Mouse (Mus musculus): ENCODE data around the gene Klf2.

- TF ChIP-seq CTCF (IDR thresholded peaks at IDR 0.05; ENCODE audit: low read depth) = no peak
- no peak for TF ChIP-seq EP300 (IDR thresholded peaks at IDR 0.05; ENCODE audit: low read depth)
Measured at GRCm38 (mm10) chr8:72329116-72329515, 10.3 kb downstream of the Klf2 start.

All from liver, postnatal 0 days (tissue).